Mouse (Mus musculus) embryonic facial prominence, embryonic 12.5 days (tissue): Measurements from ENCODE around the gene Prrx2. TPM values are rescaled to one million over a fixed set of nuclear protein-coding genes. Genes with fewer than 3 reads are reported as not detected.

Experiments
- ATAC-seq: fragments of 200-750 bp; cut with Nextera tagmentation; 2 replicates; pipeline ENCODE4 v1.8.0; 2017; ENCODE audit not compliant: insufficient number of reproducible peaks, insufficient read depth, low FRiP score, low TSS enrichment
- H3K27ac ChIP-seq: fragments of 300-500 bp; sonication (generic); 2 replicates; pipeline ENCODE4 v1.5.1; 2016; ENCODE audit warnings: mild to moderate bottlenecking
- H3K27me3 ChIP-seq: fragments of 300-500 bp; sonication (generic); 2 replicates; pipeline ENCODE4 v1.6.1; 2016; ENCODE audit warnings: mild to moderate bottlenecking, moderate library complexity
- H3K36me3 ChIP-seq: fragments of 300-500 bp; sonication (generic); 2 replicates; pipeline ENCODE4 v1.6.1; 2016; ENCODE audit warnings: mild to moderate bottlenecking
- H3K4me1 ChIP-seq: fragments of 300-500 bp; sonication (generic); 2 replicates; pipeline ENCODE4 v1.6.1; 2016
- H3K4me2 ChIP-seq: fragments of 300-500 bp; sonication (generic); replicated peaks from 2 replicates; pipeline ENCODE4 v1.6.1; 2016; ENCODE audit warnings: mild to moderate bottlenecking, moderate library complexity
- H3K4me3 ChIP-seq: fragments of 300-500 bp; sonication (generic); 2 replicates; pipeline ENCODE4 v1.5.1; 2016; ENCODE audit warnings: mild to moderate bottlenecking
- H3K9ac ChIP-seq: fragments of 300-500 bp; sonication (generic); 2 replicates; pipeline ENCODE4 v1.6.1; 2016; ENCODE audit warnings: mild to moderate bottlenecking, moderate library complexity
- H3K9me3 ChIP-seq: fragments of 300-500 bp; sonication (generic); 2 replicates; pipeline ENCODE4 v1.6.1; 2016; ENCODE audit warnings: mild to moderate bottlenecking, moderate library complexity
- WGBS: fragments of 180-500 bp; shearing (Covaris S2); methylation state at CpG from one replicate; pipeline ENCODE4 v1.1.7; 2016; 5-methylcytosine and 5-hydroxymethylcytosine counted together
- polyA plus RNA-seq: library from polyadenylated mRNA; unstranded; fragments of >200 nt; fragmentation: Nextera tagmentation; extraction: Ambion mirVana; gene quantifications from 2 replicates; pipeline ENCODE4 v1.2.1, GENCODE M21; 2016

Gene Prrx2
- polyA plus RNA-seq = 106 and 121 TPM in 2 replicates

DNA sequence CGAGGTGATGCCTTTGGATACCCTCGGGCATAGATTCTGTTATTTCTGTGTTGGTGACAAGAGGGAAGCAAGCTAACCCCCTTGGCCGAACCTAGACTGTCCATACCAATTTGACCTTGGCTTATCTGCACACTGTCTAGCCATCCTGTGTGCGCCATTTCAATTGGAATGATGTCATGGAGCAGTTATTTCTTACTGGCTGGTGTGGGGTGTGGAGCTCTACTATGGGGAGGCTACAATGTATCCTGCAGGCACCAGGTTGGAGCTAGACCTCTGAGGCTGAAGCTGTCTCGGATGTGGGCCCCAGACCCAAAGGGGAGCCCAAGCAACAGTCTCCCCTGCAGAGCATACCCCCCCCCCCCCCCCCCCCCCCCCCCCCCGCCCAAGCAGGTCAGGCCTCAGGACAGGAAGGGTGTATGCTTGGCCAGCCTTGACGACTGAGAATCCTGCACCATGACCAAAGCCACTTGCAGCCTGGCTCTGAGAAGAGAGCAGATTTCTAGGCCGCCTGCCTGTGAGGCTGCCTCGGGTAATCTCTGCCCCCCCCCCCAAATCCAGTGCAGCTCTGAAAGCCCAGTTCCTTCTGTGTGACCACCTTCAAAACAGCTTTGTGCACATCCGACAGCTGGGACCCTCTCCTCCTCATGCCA, at the start of gene Prrx2:
Gene Prrx2, plus strand, starts transcription at position 600 of the 650 bp plus-strand sequence.
- ATAC-seq = no peak
- no peak within 1 kb of the TSS for H3K4me3 ChIP-seq
- H3K27ac ChIP-seq = peak within 1 kb of the TSS; percentile 98
- H3K4me1 ChIP-seq = peaks cover 51% of the 10 kb centered on the region
- 0 out of 2 replicates have a peak within 1 kb of the TSS, but pooled peaks have one; percentile 9 for H3K4me2 ChIP-seq
- no peaks in the 10 kb centered on the region for H3K9me3 ChIP-seq
- H3K36me3 ChIP-seq = no peaks in the 10 kb centered on the region
- WGBS = 24% methylated on average over 8 of the region's 10 CpGs
- no peaks in the 10 kb centered on the region for H3K27me3 ChIP-seq
- no peak within 1 kb of the TSS; the same call in 1 of the 2 replicates for H3K9ac ChIP-seq

- Histone ChIP-seq H3K4me3 (no peak overlapping the region), H3K4me1 (peaks cover 46% of the 10 kb centered on the region), H3K36me3 (no peaks in the 10 kb centered on the region), H3K9ac (peak overlapping the region; percentile 1; the same call in 1 of the 2 replicates), H3K27ac (peak overlapping the region; percentile 92; the same call in 1 of the 2 replicates), H3K4me2 (no peak overlapping the region), H3K9me3 (no peaks in the 10 kb centered on the region), H3K27me3 (no peaks in the 10 kb centered on the region)
- WGBS = 58% methylated on average over 4 of the region's 4 CpGs
- no peak for ATAC-seq
These were observed 47.3 kb upstream of the Prrx2 start for GRCm38 (mm10) chr2:30787466-30787865.

GRCm38 (mm10) chr2:30792061-30792460, 42.7 kb upstream of the Prrx2 start:
- H3K4me2 ChIP-seq = no peak overlapping the region
- no peaks in the 10 kb centered on the region for H3K36me3 ChIP-seq
- peak overlapping the region; percentile 32 for H3K27ac ChIP-seq
- H3K9me3 ChIP-seq = no peaks in the 10 kb centered on the region
- H3K4me1 ChIP-seq = peaks cover 27% of the 10 kb centered on the region
- no peak overlapping the region for H3K4me3 ChIP-seq
- 81% methylated on average over 7 of the region's 7 CpGs for WGBS
- no peaks in the 10 kb centered on the region for H3K27me3 ChIP-seq
- no peak overlapping the region for H3K9ac ChIP-seq
- no peak for ATAC-seq

GRCm38 (mm10) chr2:30794179-30795108, 40.3 kb upstream of the Prrx2 start:
- no peaks in the 10 kb centered on the region for H3K27me3 ChIP-seq
- peaks cover 27% of the 10 kb centered on the region for H3K4me1 ChIP-seq
- 5% methylated on average over 48 of the region's 48 CpGs for WGBS
- H3K9ac ChIP-seq = peak overlapping the region; percentile 48; the same call in 1 of the 2 replicates
- peak overlapping the region; percentile 49 for H3K4me2 ChIP-seq
- no peaks in the 10 kb centered on the region for H3K9me3 ChIP-seq
- peak overlapping the region; percentile 33 for H3K4me3 ChIP-seq
- ATAC-seq = peak; percentile 54
- H3K36me3 ChIP-seq = no peaks in the 10 kb centered on the region
- peak overlapping the region; percentile 72 for H3K27ac ChIP-seq

DNA sequence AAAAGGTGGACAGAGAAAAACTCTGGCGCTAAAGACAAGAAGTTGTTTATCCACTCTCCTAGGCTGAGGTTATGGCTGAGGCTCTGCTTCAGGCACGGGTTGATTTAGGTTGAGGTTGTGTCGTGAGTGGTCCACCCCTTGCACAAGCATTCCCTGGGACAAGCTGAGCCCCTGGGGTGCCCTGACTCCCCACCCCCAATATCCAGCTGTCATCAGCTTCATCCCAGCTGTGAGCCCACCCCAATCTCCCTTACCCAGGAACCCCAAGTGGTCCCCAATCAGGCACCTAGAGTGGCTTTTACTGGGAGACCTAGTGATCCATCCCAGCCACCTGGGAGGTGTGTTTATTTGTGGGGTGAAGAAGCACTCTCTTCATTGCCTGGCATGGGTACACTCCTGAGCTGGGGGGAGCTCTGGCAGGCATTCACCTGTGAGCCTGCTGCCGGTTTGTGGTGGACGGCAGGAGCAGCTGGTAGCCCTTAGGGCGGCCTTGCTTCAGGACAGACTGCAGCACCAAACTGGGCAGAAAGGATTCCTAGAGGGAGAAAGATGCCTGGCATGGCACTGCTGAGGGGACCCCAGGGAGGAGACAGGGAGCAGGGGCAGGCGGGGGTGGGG, 39.4 kb upstream of the Prrx2 start:
- Histone ChIP-seq H3K4me1 (peaks cover 27% of the 10 kb centered on the region), H3K9ac (no peak overlapping the region), H3K9me3 (no peaks in the 10 kb centered on the region), H3K4me2 (no peak overlapping the region), H3K4me3 (no peak overlapping the region), H3K36me3 (no peaks in the 10 kb centered on the region), H3K27me3 (no peaks in the 10 kb centered on the region), H3K27ac (peak overlapping the region; percentile 65)
- 72% methylated on average over 7 of the region's 7 CpGs for WGBS
- no peak for ATAC-seq

DNA sequence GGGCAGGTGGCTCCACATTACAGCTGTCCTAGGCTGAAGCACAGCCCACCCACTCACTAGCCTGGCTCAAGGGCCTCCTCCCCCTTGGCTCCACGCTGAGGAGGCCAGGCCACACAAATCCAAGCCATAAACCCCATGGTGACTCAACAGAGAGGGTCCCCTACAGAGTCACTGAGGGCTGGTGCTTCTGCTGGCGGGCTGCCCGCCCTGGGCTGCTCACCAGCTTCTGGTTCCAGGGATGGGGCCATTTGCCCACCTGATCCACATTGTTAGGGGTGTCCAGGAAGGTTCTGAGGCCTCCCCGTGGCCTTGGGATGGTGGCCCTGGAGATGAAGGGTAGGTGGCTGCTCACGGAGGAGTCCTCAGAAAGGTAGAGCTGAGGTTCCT, 38.9 kb upstream of the Prrx2 start:
- 0 out of 2 replicates have a peak, but pooled peaks have one; percentile 9 for ATAC-seq
- Histone ChIP-seq H3K9ac (no peak overlapping the region), H3K27ac (peak overlapping the region; percentile 65), H3K36me3 (no peaks in the 10 kb centered on the region), H3K27me3 (peaks cover 3% of the 10 kb centered on the region; the same call in 1 of the 2 replicates), H3K4me3 (no peak overlapping the region), H3K9me3 (no peaks in the 10 kb centered on the region), H3K4me2 (peak overlapping the region; percentile 41), H3K4me1 (peaks cover 31% of the 10 kb centered on the region)
- 61% methylated on average over 5 of the region's 5 CpGs for WGBS

- peak overlapping the region; percentile 41 for H3K4me2 ChIP-seq
- H3K36me3 ChIP-seq = no peaks in the 10 kb centered on the region
- 2% methylated on average over 11 of the region's 11 CpGs for WGBS
- peak overlapping the region; percentile 14; the same call in 1 of the 2 replicates for H3K4me3 ChIP-seq
- peak overlapping the region; percentile 65 for H3K27ac ChIP-seq
- H3K9ac ChIP-seq = no peak overlapping the region
- peaks cover 36% of the 10 kb centered on the region for H3K4me1 ChIP-seq
- H3K27me3 ChIP-seq = peaks cover 8% of the 10 kb centered on the region; the same call in 1 of the 2 replicates
- H3K9me3 ChIP-seq = no peaks in the 10 kb centered on the region
- ATAC-seq = peak; percentile 71
These were observed 38.4 kb upstream of the Prrx2 start for GRCm38 (mm10) chr2:30796382-30796781.

DNA sequence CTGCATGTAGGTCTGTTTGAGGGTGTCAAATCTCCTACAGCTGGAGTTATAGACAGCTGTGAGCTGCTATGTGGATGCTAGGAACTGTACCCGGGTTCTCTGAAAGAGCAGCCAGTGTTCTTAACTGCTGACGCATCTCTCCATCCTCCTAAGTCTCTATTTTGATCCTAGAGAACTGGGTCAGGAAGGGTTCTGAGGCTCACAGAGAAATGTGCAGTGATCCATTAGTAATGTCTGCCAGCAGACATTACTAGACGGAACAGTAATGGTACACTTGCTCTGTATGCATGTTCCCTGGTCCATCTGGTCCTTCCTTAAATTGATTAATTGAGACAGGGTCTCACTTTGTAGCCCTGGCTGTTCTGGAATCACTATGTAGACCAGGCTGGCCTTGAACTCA, 35.3 kb upstream of the Prrx2 start:
- no peak for ATAC-seq
- no peak overlapping the region for H3K4me3 ChIP-seq
- no peak overlapping the region for H3K4me2 ChIP-seq
- no peak overlapping the region for H3K27ac ChIP-seq
- H3K9me3 ChIP-seq = no peaks in the 10 kb centered on the region
- 80% methylated on average over 3 of the region's 3 CpGs for WGBS
- H3K9ac ChIP-seq = no peak overlapping the region
- H3K36me3 ChIP-seq = no peaks in the 10 kb centered on the region
- peaks cover 38% of the 10 kb centered on the region for H3K4me1 ChIP-seq
- peaks cover 26% of the 10 kb centered on the region for H3K27me3 ChIP-seq

DNA sequence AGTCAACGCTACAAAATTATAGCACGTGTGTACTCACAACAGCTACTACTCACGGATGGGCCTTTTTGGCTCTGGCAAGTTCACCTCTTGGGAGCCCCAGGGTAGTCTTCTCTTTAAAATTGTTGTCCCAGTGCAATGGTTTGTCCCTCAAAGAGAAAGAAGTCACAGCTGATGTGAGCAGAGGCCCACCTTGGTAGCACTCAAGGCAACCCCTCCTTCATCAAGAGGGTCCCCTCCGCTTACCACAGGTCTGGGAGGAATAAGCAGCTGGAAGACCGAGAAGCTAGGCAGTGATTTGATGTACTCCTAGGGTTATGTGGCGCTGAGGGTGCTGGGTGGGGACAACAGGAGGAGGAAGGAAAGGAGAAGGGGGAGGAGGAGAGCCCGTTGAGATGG, 34.1 kb upstream of the Prrx2 start:
- Histone ChIP-seq H3K9me3 (no peaks in the 10 kb centered on the region), H3K36me3 (no peaks in the 10 kb centered on the region), H3K27ac (no peak overlapping the region), H3K4me2 (peak overlapping the region; percentile 96), H3K4me1 (peaks cover 35% of the 10 kb centered on the region), H3K27me3 (peaks cover 26% of the 10 kb centered on the region), H3K4me3 (peak overlapping the region; percentile 50), H3K9ac (peak overlapping the region; percentile 66; the same call in 1 of the 2 replicates)
- 29% methylated on average over 7 of the region's 7 CpGs for WGBS
- ATAC-seq = no peak

- peaks cover 26% of the 10 kb centered on the region for H3K27me3 ChIP-seq
- H3K9me3 ChIP-seq = no peaks in the 10 kb centered on the region
- H3K4me1 ChIP-seq = peaks cover 29% of the 10 kb centered on the region
- no peaks in the 10 kb centered on the region for H3K36me3 ChIP-seq
- peak overlapping the region; percentile 96 for H3K4me2 ChIP-seq
- no peak overlapping the region for H3K27ac ChIP-seq
- H3K9ac ChIP-seq = peak overlapping the region; percentile 66
- no peak for ATAC-seq
- H3K4me3 ChIP-seq = peak overlapping the region; percentile 50
- WGBS = under 1% methylated on average over 76 of the region's 77 CpGs
These were observed 33.5 kb upstream of the Prrx2 start for GRCm38 (mm10) chr2:30801067-30801852.

GRCm38 (mm10) chr2:30803604-30804003, 31.2 kb upstream of the Prrx2 start, which contains the start of gene 1700001O22Rik:
Gene 1700001O22Rik, minus strand, starts transcription at chr2:30803661.
- peaks cover 18% of the 10 kb centered on the region for H3K4me1 ChIP-seq
- no peak within 1 kb of the TSS for H3K4me3 ChIP-seq
- H3K36me3 ChIP-seq = no peaks in the 10 kb centered on the region
- no peak within 1 kb of the TSS for H3K27ac ChIP-seq
- H3K9me3 ChIP-seq = no peaks in the 10 kb centered on the region
- H3K4me2 ChIP-seq = no peak within 1 kb of the TSS
- H3K27me3 ChIP-seq = peaks cover 26% of the 10 kb centered on the region
- WGBS = 80% methylated on average over 3 of the region's 3 CpGs
- ATAC-seq = no peak
- H3K9ac ChIP-seq = no peak within 1 kb of the TSS
